Mouse (Mus musculus): ENCODE measurements around the gene Ilk. TPM values are rescaled to one million over a fixed set of nuclear protein-coding genes. Genes with fewer than 3 reads are reported as not detected.

The Ilk gene
- total and polyA plus RNA-seq, 3 experiments = 48.3 to 76.9 TPM; not detected in 1

GRCm38 (mm10) chr7:105752716-105753115 lies 16.3 kb downstream of the Ilk start:
- no peak for TF ChIP-seq POLR2AphosphoS5 (IDR thresholded peaks at IDR 0.05; ENCODE audit: borderline replicate concordance, low read depth, low read length)
- TF ChIP-seq JUND (IDR thresholded peaks at IDR 0.05; ENCODE audit: low read depth, low read length) = no peak
- TF ChIP-seq SMC3 (IDR thresholded peaks at IDR 0.05; ENCODE audit: low read depth, low read length) = no peak
- no peak for TF ChIP-seq MYB (IDR thresholded peaks at IDR 0.05; ENCODE audit: low read depth, low read length)
- TF ChIP-seq GATA1 (IDR thresholded peaks at IDR 0.05; ENCODE audit: low read depth, low read length) = no peak
- TF ChIP-seq UBTF (IDR thresholded peaks at IDR 0.05; ENCODE audit: borderline replicate concordance, insufficient read depth, low read depth, low read length) = no peak
- H3K27ac ChIP-seq (ENCODE audit: control insufficient read depth, low read depth, low read length) = no peak overlapping the region
- no peak overlapping the region for H3K9ac ChIP-seq (ENCODE audit: control insufficient read depth, low read depth, low read length, poor library complexity, severe bottlenecking)

GRCm38 (mm10) chr7:105753281-105753680 lies 16.9 kb downstream of the Ilk start:
- Histone ChIP-seq H3K4me1 (ENCODE audit: control insufficient read depth in 1 of 2, insufficient read depth in 2 of 2, low read length in 2 of 2) (peaks cover 0 to 11% of the 10 kb centered on the region in 2 experiments; a peak in 1 of 4 replicates), H3K4me3 (ENCODE audit: control insufficient read depth in 1 of 2, insufficient read depth in 1 of 2, low read depth in 2 of 2, low read length in 2 of 2) (no peak overlapping the region), H3K27ac (ENCODE audit: control insufficient read depth, low read depth, low read length) (no peak overlapping the region), H3K9ac (ENCODE audit: control insufficient read depth, low read depth, low read length, poor library complexity, severe bottlenecking) (no peak overlapping the region), H3K36me3 (ENCODE audit: control insufficient read depth in 1 of 2, insufficient read depth in 2 of 2, low read length in 2 of 2) (no peaks in the 10 kb centered on the region), H3K9me3 (replicated peaks; ENCODE audit: insufficient read depth, low read length) (no peaks in the 10 kb centered on the region), H3K79me2 (ENCODE audit: control insufficient read depth, insufficient read depth, low read length, poor library complexity) (peaks cover 2% of the 10 kb centered on the region; the same call in 1 of the 2 replicates), H3K27me3 (ENCODE audit: control insufficient read depth in 1 of 2, insufficient read depth in 2 of 2, low read length in 2 of 2) (no peaks in the 10 kb centered on the region)
- no peak for TF ChIP-seq MAX (IDR thresholded peaks at IDR 0.05; ENCODE audit: low read length)
- no peak for TF ChIP-seq ELF1 (IDR thresholded peaks at IDR 0.05; ENCODE audit: low read depth, low read length)
- TF ChIP-seq MYB (IDR thresholded peaks at IDR 0.05; ENCODE audit: low read depth, low read length) = no peak
- TF ChIP-seq RAD21 (IDR thresholded peaks at IDR 0.05; ENCODE audit: low read depth, low read length) = no peak
- TF ChIP-seq ZC3H11A (IDR thresholded peaks at IDR 0.05; ENCODE audit: low read depth, low read length) = no peak
- TF ChIP-seq JUND (IDR thresholded peaks at IDR 0.05; ENCODE audit: low read depth, low read length) = no peak
- TF ChIP-seq NELFE (IDR thresholded peaks at IDR 0.05; ENCODE audit: low read depth, low read length) = no peak
- no peak for TF ChIP-seq RCOR1 (IDR thresholded peaks at IDR 0.05; ENCODE audit: low read depth, low read length)
- TF ChIP-seq SIN3A (IDR thresholded peaks at IDR 0.05; ENCODE audit: low read length) = no peak
- no peak for TF ChIP-seq MXI1 (IDR thresholded peaks at IDR 0.05; ENCODE audit: low read depth, low read length)
- TF ChIP-seq USF1 (IDR thresholded peaks at IDR 0.05; ENCODE audit: low read depth, low read length) = no peak
- no peak for TF ChIP-seq CHD1 (IDR thresholded peaks at IDR 0.05; ENCODE audit: low read depth, low read length)
- TF ChIP-seq MAFK (IDR thresholded peaks at IDR 0.05; ENCODE audit: borderline replicate concordance, low read depth, low read length) = no peak
- no peak for TF ChIP-seq HCFC1 (IDR thresholded peaks at IDR 0.05; ENCODE audit: low read depth, low read length)
- no peak for TF ChIP-seq UBTF (IDR thresholded peaks at IDR 0.05; ENCODE audit: borderline replicate concordance, insufficient read depth, low read depth, low read length)
- no peak for TF ChIP-seq ZMIZ1 (IDR thresholded peaks at IDR 0.05; ENCODE audit: low read depth, low read length)
- no peak for TF ChIP-seq CHD2 (IDR thresholded peaks at IDR 0.05; ENCODE audit: low read length)
- TF ChIP-seq BHLHE40 (IDR thresholded peaks at IDR 0.05; ENCODE audit: borderline replicate concordance, low read depth, low read length) = no peak
- TF ChIP-seq ZNF384 (IDR thresholded peaks at IDR 0.05; ENCODE audit: low read depth, low read length) = no peak
- DNase-seq (ENCODE audit: low read depth, low spot score) = no peak

More at GRCm38 (mm10) chr7:105752716-105753115, 16.3 kb downstream of the Ilk start:
- Histone ChIP-seq H3K27me3 (ENCODE audit: control insufficient read depth in 1 of 2, insufficient read depth in 2 of 2, low read length in 2 of 2) (no peaks in the 10 kb centered on the region), H3K79me2 (ENCODE audit: control insufficient read depth, insufficient read depth, low read length, poor library complexity) (peaks cover 2% of the 10 kb centered on the region; the same call in 1 of the 2 replicates), H3K4me3 (ENCODE audit: control insufficient read depth in 1 of 2, insufficient read depth in 1 of 2, low read depth in 2 of 2, low read length in 2 of 2) (no peak overlapping the region), H3K4me1 (ENCODE audit: control insufficient read depth in 1 of 2, insufficient read depth in 2 of 2, low read length in 2 of 2) (0 out of 4 replicates have a peak, but pooled peaks cover 0 to 10% of the 10 kb centered on the region in 2 experiments), H3K9me3 (replicated peaks; ENCODE audit: insufficient read depth, low read length) (no peaks in the 10 kb centered on the region), H3K36me3 (ENCODE audit: control insufficient read depth in 1 of 2, insufficient read depth in 2 of 2, low read length in 2 of 2) (no peaks in the 10 kb centered on the region)
- no peak for DNase-seq (ENCODE audit: low read depth, low spot score)

All from MEL (cell line).